Mouse (Mus musculus) left cerebral cortex, postnatal 14 days (tissue): ENCODE results near the gene Gm35315. TPM values are rescaled to one million over a fixed set of nuclear protein-coding genes. Genes with fewer than 3 reads are reported as not detected.
A peak's percentile ranks its signal among the peaks of the same experiment; 100 is the strongest.
"Not testable (repeated sequence)": the region's sequence is repeated elsewhere in the genome, so short reads cannot be mapped to it uniquely, and the experiment has no call there.

ENCODE experiments used
- DNase-seq, 2 experiments: peaks; one replicate each; pipeline ENCODE4 v3.0.0; 2021 to 2022; ENCODE audit warnings: low spot score in 2 of 2, mixed read lengths in 1 of 2
- intact Hi-C: fragments of 180-260 bp; cut with DNase I; formaldehyde crosslinking; loops from one replicate; pipeline ENCODE4 v1.15.1; 2025
- long read RNA-seq, 2 experiments: library from polyadenylated mRNA; stranded (forward); transcript quantifications; one replicate each; pipeline ENCODE4 v2.0.0; 2021
- total RNA-seq, 2 experiments: library from RNA; stranded (reverse); gene quantifications; 2 replicates each; pipeline ENCODE4 v1.2.3; 2021

The Gm35315 gene
- total RNA-seq = under 1 TPM; 0.42 to 0.53 TPM
- long read RNA-seq, experiment 1 = 0 reads
- long read RNA-seq, experiment 2 = 0 reads

DNA sequence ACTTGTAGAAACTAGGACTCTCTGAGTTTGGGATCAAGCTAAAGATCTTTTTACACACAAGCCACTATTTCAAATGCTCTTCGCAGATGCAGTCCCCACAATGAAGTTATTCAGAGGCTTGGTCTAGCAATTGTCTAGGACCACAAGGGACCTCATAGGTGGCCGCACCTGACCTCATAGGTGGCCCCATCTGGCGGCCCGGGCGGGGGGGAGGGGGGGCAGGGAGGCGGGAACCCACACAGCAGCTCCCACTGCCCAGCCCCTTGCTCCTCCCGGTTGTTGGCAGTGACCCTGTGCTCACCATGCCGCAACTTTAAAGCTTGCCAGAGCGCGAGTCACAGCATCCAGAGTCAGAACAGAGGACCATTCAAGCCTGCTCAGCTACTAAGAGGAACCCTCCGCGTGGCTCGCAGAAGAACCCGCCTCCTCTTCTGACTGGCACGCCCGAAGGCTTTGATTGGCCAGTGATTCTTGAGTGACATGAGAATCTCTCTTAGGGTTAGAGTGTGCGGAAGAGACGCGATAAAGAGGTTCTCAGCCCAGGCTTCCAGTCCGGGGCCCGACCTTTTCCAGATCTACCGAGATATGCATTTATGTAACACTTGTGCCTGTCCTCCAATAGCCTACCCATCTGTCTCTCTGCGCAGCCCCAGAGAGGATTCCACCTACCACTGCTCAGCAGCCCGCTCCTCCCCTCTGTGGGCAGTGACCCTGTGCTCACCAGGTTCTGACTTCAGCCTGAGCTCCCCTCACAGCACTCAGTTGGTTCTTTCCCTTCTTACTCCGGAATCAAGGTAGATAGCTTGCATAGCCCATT is at the start of gene Gm35315:
Gene Gm35315 (minus strand): TSS at position 391 of the 817 bp plus-strand sequence.
- intact Hi-C loops = loop anchor here (5.0 kb wide), 1 partner anchor 37 kb away; no protein-coding TSS in a partner anchor
- peak; percentile 89 to 92 for DNase-seq

DNA sequence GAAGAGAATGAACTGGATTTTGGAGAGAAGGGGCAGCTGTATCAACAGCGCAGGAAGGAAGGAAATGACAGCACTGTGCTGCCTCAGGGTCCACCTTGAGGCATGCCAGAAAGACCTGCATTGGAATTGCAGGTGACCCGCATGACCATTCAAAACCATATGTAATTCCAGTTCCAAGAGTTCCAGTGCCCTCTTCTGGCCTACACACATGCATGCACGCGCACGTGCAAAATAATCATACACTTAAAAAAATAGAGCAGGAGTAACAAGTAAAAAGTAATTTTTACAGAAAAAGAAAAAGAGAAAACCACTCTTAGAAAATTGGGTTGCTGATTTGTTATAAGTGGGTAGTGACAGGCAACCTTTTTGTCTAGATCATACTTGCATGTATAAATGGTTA is 48.8 kb upstream of the Gm35315 start:
- intact Hi-C loops = no loop called here
- no peak for DNase-seq

DNA sequence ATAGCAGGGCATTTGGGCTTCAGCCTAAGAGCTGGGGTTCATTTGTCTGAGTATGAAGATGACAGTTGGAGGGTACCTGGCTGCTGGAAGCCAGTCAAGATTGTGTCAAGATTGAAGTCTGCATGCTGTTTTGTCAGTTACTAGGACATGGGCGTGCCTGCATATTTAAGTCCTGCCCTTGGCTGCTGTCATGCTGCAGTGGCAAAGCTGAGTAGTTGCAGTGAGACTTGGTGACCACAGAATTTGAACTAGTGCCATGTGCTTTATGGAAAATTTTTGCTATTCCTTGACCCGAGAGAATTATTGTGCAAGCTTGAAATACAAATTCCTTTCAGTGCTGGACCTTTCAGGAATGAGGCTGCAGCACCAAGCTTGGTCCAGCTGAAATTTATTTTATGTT is 48.1 kb upstream of the Gm35315 start:
- no peak for DNase-seq
- intact Hi-C loops = no loop called here

DNA sequence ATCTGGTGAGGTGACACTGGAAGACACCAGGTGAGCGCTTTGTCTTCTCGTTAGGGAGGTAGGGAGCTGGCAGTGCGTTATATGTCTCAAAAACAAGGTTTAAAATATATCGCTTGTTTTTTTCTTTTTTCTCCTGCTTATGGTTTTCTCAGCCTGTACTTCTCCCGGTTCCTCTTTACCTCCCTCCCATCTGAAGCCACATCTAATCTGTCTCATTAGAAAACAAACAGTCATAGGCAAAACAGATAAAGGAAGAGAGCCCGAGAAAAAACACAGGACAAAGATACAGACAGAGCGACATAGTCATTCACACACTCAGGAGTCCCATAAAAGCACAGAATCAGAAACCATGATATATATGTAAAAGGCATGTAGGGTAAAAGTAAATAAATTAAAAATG is 46.2 kb upstream of the Gm35315 start:
- DNase-seq = no peak
- intact Hi-C loops = no loop called here

DNA sequence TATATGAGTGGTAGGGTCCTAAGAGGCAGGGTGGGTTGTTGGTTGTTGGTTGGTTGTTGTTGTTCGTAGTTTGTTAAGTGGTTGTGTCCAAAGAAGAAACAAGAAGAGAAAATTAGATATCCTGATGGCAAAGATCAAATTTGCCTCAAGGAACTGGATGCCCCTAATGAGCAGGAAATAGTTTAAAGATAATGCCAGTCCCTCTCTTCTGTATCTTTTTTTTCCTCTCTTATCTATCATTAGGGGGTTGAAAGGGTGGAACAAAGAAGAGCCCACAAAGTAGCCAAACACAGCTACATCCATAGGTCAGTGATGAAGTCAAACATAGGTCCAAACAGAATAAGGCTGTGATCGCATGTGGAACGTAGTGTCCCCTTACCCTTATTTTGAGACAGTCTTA is 45.1 kb upstream of the Gm35315 start:
- intact Hi-C loops = loop anchor here (5.0 kb wide), 1 partner anchor 38 kb away; the partner anchor contains the start of gene Golga3
- DNase-seq = no peak

DNA sequence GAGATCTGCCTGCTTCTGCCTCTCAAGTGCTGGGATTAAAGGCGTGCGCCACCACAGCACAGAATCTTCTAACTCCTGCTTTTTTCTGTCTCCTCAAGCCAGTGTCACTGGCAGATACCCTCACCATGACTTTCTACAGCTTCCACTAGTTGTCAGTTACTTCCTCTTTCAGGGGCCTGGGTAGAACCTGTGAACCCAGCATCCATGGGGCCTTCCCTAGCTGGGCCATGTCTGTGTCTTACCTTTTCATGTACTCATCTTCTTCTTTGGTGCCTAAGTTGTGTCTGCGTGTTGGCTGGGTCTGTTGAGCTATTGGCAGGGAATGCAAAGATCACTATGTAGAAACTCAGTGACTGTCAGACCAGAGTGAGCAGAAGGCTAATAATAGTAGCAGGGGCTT is 43.6 kb upstream of the Gm35315 start:
- DNase-seq = no peak
- intact Hi-C loops = loop anchor here (5.0 kb wide), 1 partner anchor 39 kb away; the partner anchor contains the start of gene Golga3

GRCm38 (mm10) chr5:110136087-110136464 is 41.9 kb upstream of the Gm35315 start:
- no peak for DNase-seq
- intact Hi-C loops = loop anchor here (5.0 kb wide), 1 partner anchor 41 kb away; the partner anchor contains the start of gene Golga3

DNA sequence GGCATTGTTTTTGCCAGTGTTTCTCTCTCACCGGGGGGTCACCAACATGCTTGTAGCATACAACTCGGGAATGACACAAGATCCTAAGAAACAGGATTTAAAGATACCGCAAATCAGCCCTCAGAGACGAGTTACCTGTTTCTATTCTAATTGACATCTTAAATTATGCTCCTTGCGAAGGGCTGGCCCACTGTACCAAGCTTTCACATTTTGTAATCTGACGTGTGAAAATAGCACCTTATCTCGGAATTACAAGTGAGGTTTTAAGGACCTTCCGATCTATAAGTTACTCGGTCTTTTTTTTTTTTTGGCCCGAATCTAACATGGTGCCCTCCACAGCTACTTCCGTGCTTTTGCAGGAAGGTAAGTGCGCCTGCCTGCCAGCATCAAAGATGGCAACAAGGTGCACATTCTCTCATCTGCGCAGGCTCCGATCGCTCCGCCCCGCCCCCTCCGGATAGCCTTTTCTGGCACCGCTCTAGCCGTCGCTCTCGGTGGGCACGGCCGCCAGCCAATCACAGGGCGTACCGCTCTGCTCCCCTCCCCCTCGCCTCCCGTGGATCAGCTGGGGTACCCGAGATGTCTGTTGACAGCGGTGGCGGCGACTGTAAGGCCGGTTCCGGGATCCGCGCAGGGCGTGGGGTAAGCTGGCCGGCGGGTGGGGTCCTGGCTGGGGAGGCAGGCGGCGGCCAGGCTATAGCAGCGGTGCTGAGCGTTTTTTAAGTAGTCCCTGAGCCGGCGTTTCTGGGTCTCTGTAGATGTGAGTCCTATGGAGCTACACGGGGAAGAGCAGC is 41.3 kb upstream of the Gm35315 start, which contains the start of gene Chfr:
Gene Chfr (plus strand): TSS at position 550 of the 794 bp plus-strand sequence.
- peak; percentile 100 for DNase-seq
- intact Hi-C loops = loop anchor here (5.0 kb wide), 1 partner anchor 42 kb away; the partner anchor contains the start of gene Golga3

GRCm38 (mm10) chr5:110122380-110122779 is 28.2 kb upstream of the Gm35315 start:
- intact Hi-C loops = not testable (repeated sequence)

GRCm38 (mm10) chr5:110109991-110110441 is 15.8 kb upstream of the Gm35315 start, which contains the start of gene Zfp605:
Gene Zfp605, plus strand, starts transcription at chr5:110110092.
- intact Hi-C loops = loop anchor here (5.0 to 10.0 kb wide), 2 partner anchors 553 to 1445 kb away; partner anchors contain the start of genes Crlf2, Dgkq and Idua
- DNase-seq = peak; percentile 94

More at GRCm38 (mm10) chr5:110122380-110122779, 28.2 kb upstream of the Gm35315 start:
- not testable (repeated sequence) for DNase-seq

DNA sequence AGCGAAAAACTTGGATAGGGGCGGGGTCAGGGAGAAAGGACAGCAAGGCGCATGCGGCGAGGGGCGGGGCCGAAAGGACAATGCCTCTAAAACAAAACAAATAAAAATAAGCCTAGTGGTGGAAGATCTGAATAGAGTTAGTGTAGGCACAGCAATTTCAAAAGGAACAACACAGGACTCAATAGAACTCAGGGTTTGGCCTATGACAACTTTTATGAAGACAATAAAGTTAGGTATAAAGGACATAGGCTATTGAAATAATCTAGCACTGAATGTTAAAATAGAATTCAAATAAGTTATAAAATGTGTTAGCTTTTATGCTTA is 14.0 kb upstream of the Gm35315 start:
- DNase-seq = no peak
- intact Hi-C loops = loop anchor here (5.0 to 10.0 kb wide), 2 partner anchors 551 to 1443 kb away; partner anchors contain the start of genes Crlf2, Dgkq and Idua

- peak; percentile 94 to 97 for DNase-seq
- intact Hi-C loops = loop anchor here (5.0 to 10.0 kb wide), 2 partner anchors 550 to 1443 kb away; partner anchors contain the start of genes Crlf2, Dgkq and Idua
Observed at GRCm38 (mm10) chr5:110107581-110108304, 13.5 kb upstream of the Gm35315 start, which contains the start of gene Gtpbp6. Gene Gtpbp6, minus strand, starts transcription at chr5:110108197.

GRCm38 (mm10) chr5:110106901-110107564 is 12.8 kb upstream of the Gm35315 start:
- DNase-seq = peak; percentile 34 to 49
- intact Hi-C loops = loop anchor here (5.0 to 10.0 kb wide), 2 partner anchors 550 to 1442 kb away; partner anchors contain the start of genes Crlf2, Dgkq and Idua

GRCm38 (mm10) chr5:110106140-110106871 is 12.1 kb upstream of the Gm35315 start:
- DNase-seq = peak; percentile 26 to 70
- intact Hi-C loops = loop anchor here (5.0 to 10.0 kb wide), 2 partner anchors 549 to 1442 kb away; partner anchors contain the start of genes Crlf2, Dgkq and Idua

DNA sequence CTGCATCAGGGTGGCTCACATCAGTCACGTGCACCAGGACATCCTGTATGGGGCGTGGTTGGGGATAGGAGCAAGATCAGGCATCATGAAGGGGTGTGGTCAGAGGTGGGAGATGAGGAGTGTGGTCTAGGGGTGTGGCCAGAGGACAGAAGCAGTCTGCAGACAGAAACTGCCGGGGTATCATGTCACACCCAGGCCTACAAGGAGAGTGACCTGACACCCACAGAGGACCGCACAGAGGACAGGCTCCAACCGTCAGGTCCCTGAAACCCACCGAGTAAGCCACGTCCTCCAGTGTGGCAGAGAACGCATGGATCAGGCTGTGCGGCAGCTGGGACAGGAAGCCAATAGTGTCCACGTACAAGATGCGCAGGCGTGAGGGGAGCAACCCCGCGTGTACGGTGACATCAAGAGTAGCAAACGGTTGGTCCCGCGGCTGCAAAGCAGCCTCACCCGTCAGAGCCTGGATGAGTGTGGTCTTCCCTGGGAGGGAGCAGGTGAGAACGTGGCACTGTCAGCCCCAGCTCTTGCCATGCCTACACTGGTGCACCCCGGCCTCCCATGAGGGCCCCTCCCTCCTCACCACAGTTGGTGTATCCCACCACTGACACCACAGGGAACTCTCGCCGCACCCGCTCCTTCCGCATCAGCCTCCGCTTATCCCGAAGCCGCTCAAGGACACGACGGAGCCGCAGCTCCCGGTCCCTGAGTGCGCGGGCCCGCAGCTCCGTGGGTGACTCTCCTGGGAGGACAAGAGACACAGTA is 10.6 kb upstream of the Gm35315 start:
- peak in 1 of 2 experiments; percentile 19 for DNase-seq
- intact Hi-C loops = loop anchor here (5.0 to 10.0 kb wide), 2 partner anchors 547 to 1440 kb away; partner anchors contain the start of genes Crlf2, Dgkq and Idua

GRCm38 (mm10) chr5:110103901-110104615 is 9.8 kb upstream of the Gm35315 start:
- intact Hi-C loops = loop anchor here (10.0 kb wide), 1 partner anchor 1439 kb away; the partner anchor contains the start of genes Dgkq and Idua
- no peak for DNase-seq
